In the genomic region with DNA sequence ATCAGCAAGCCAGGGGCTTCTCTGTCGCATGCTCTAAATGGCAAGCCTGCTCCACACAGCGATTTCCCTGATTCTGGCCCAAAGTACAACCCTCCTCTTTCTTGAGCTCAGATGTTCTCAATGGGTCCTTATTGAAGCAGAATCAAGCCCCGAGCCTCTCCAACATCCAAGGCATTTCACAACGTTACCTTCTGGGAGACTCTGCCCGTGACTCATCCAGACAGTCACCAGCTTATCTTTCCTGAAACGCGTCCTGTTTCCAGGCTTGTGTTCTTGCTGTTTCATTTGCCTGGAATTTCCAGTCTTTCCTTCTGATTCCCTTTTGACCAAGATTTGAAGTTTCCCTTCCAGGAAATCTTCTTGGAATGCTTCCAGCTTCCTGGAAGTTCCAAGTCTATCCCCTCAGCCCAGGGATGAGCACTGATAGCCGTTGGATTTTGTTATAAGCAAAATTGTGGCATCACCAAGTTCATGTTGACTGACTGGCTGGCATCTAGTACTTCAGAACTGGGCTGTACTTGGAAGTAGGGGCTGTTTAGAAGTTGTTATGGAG, we compare ENCODE assay signal across 8 mouse cellular contexts. TPM values are rescaled to one million over a fixed set of nuclear protein-coding genes. Genes with fewer than 3 reads are reported as not detected.
A peak's percentile ranks its signal among the peaks of the same experiment; 100 is the strongest.
DNase-seq lines count a peak whose midpoint lies in the region; ATAC-seq and TF ChIP-seq lines count a peak whose summit lies in the region.

No protein-coding gene starts in this region.

- no peak for DNase-seq in kidney, adult 11 months
- DNase-seq in adrenal gland, postnatal 36 days: peak; percentile 73 to 75
- DNase-seq in stomach, postnatal 0 days (ENCODE audit: low spot score): no peak
- DNase-seq in left cerebral cortex, adult 8-10 months (ENCODE audit: low spot score in 2 of 2): no peak
- no peak for DNase-seq in left cerebral cortex, postnatal 36 days (ENCODE audit: low spot score in 2 of 2)

- TF ChIP-seq EP300 in stomach, postnatal 0 days (optimal IDR thresholded peaks at IDR 0.05): no peak

- 26% methylated on average over 8 of the region's 8 CpGs for WGBS in kidney, embryonic 14.5 days
- 10% methylated on average over 8 of the region's 8 CpGs for whole genome bisulfite sequencing in heart, embryonic 14.5 days
- WGBS in liver, embryonic 12.5 days (ENCODE audit: insufficient replicate concordance): 18% methylated on average over 8 of the region's 8 CpGs
- WGBS in stomach, postnatal 0 days: 30% methylated on average over 8 of the region's 8 CpGs

- H3K9ac ChIP-seq in kidney, embryonic 14.5 days (ENCODE audit: low read depth, low read length): peak overlapping the region; percentile 44; the same call in 1 of the 2 replicates
- H3K9ac ChIP-seq in heart, embryonic 14.5 days (ENCODE audit: low read length): peak overlapping the region; percentile 73
- H3K9ac ChIP-seq in liver, embryonic 12.5 days: peak overlapping the region; percentile 69
- peak overlapping the region; percentile 24; the same call in 1 of the 2 replicates for H3K9ac ChIP-seq in stomach, postnatal 0 days (ENCODE audit: low read length)

- peak overlapping the region; percentile 60 for H3K4me2 ChIP-seq in kidney, embryonic 14.5 days (replicated peaks; ENCODE audit: low read depth, low read length)
- peak overlapping the region; percentile 80 for H3K4me2 ChIP-seq in heart, embryonic 14.5 days (ENCODE audit: low read length)
- H3K4me2 ChIP-seq in liver, embryonic 12.5 days: peak overlapping the region; percentile 68
- peak overlapping the region; percentile 68 for H3K4me2 ChIP-seq in stomach, postnatal 0 days (replicated peaks; ENCODE audit: low read depth)

- no peaks in the 10 kb centered on the region for H3K36me3 ChIP-seq in kidney, embryonic 14.5 days (ENCODE audit: control insufficient read depth, insufficient read depth, low read length)
- H3K36me3 ChIP-seq in heart, embryonic 14.5 days (ENCODE audit: control insufficient read depth, insufficient read depth, low read length): no peaks in the 10 kb centered on the region
- H3K36me3 ChIP-seq in liver, embryonic 12.5 days: no peaks in the 10 kb centered on the region
- no peaks in the 10 kb centered on the region for H3K36me3 ChIP-seq in stomach, postnatal 0 days (ENCODE audit: control insufficient read depth, insufficient read depth, low read length)

- H3K27ac ChIP-seq in kidney, embryonic 14.5 days (ENCODE audit: low read depth, low read length): peak overlapping the region; percentile 59; the same call in 1 of the 2 replicates
- peak overlapping the region; percentile 80 to 86 for H3K27ac ChIP-seq in heart, embryonic 14.5 days (replicated peaks in 1 of 2; ENCODE audit: control insufficient read depth in 1 of 2, insufficient read depth in 1 of 2, low read depth in 2 of 2, low read length in 2 of 2)
- H3K27ac ChIP-seq in liver, embryonic 12.5 days: peak overlapping the region; percentile 96
- H3K27ac ChIP-seq in stomach, postnatal 0 days (replicated peaks): peak overlapping the region; percentile 9; the same call in 1 of the 2 replicates

- ATAC-seq in kidney, embryonic 14.5 days (ENCODE audit: low FRiP score, low TSS enrichment): no peak
- no peak for ATAC-seq in heart, embryonic 14.5 days (ENCODE audit: insufficient number of reproducible peaks, insufficient read depth, low FRiP score, low read depth)
- ATAC-seq in liver, embryonic 12.5 days: no peak
- no peak for ATAC-seq in stomach, postnatal 0 days (ENCODE audit: low FRiP score, low TSS enrichment)

- no peaks in the 10 kb centered on the region for H3K9me3 ChIP-seq in kidney, embryonic 14.5 days (ENCODE audit: control insufficient read depth, low read length)
- H3K9me3 ChIP-seq in heart, embryonic 14.5 days (ENCODE audit: control insufficient read depth, low read length): no peaks in the 10 kb centered on the region
- no peaks in the 10 kb centered on the region for H3K9me3 ChIP-seq in liver, embryonic 12.5 days (replicated peaks)
- H3K9me3 ChIP-seq in stomach, postnatal 0 days (ENCODE audit: control insufficient read depth, low read length): no peaks in the 10 kb centered on the region

- no peak for TF ChIP-seq CTCF in stomach, postnatal 0 days (IDR thresholded peaks at IDR 0.05; ENCODE audit: low read depth)

- H3K4me3 ChIP-seq in kidney, embryonic 14.5 days (ENCODE audit: low read length): peak overlapping the region; percentile 43; the same call in 1 of the 2 replicates
- H3K4me3 ChIP-seq in heart, embryonic 14.5 days (ENCODE audit: control insufficient read depth in 1 of 2, insufficient read depth in 1 of 2, low read depth in 1 of 2, low read length in 2 of 2): peak overlapping the region; percentile 39 to 43
- H3K4me3 ChIP-seq in liver, embryonic 12.5 days: peak overlapping the region; percentile 48
- peak overlapping the region; percentile 42 for H3K4me3 ChIP-seq in stomach, postnatal 0 days (ENCODE audit: low read depth, low read length)

- intact Hi-C loops in left cerebral cortex, postnatal 36 days (cut with DNase I): no loop called here

- peaks cover 22% of the 10 kb centered on the region for H3K4me1 ChIP-seq in kidney, embryonic 14.5 days (ENCODE audit: control insufficient read depth, insufficient read depth, low read length)
- H3K4me1 ChIP-seq in heart, embryonic 14.5 days (ENCODE audit: control insufficient read depth in 2 of 2, insufficient read depth in 2 of 2, low read length in 2 of 2): peaks cover 40 to 61% of the 10 kb centered on the region in 2 experiments
- peaks cover 97% of the 10 kb centered on the region for H3K4me1 ChIP-seq in liver, embryonic 12.5 days
- H3K4me1 ChIP-seq in stomach, postnatal 0 days (replicated peaks; ENCODE audit: control insufficient read depth, insufficient read depth): no peaks in the 10 kb centered on the region

- H3K27me3 ChIP-seq in kidney, embryonic 14.5 days (ENCODE audit: control insufficient read depth, insufficient read depth, low read length): no peaks in the 10 kb centered on the region
- H3K27me3 ChIP-seq in heart, embryonic 14.5 days (ENCODE audit: control insufficient read depth, insufficient read depth, low read length): no peaks in the 10 kb centered on the region
- H3K27me3 ChIP-seq in liver, embryonic 12.5 days (replicated peaks): no peaks in the 10 kb centered on the region
- no peaks in the 10 kb centered on the region for H3K27me3 ChIP-seq in stomach, postnatal 0 days (ENCODE audit: control insufficient read depth, insufficient read depth, low read length)

RNA-seq across cellular contexts. Expression of a gene that starts 28.7 kb away (rescaled TPM):
- 12.2 and 14.3 TPM in 2 replicates for polyA plus RNA-seq in kidney, embryonic 14.5 days (2014; fragmentation: Nextera tagmentation; extraction: Ambion mirVana)
- total RNA-seq in adrenal gland, postnatal 36 days (2021): 10 to 100 TPM in 1 of 2 experiments, 1 to 10 TPM in 1; 6.3 to 12.7 TPM
- 18.7 and 30.8 TPM in 2 replicates for polyA plus RNA-seq in heart, embryonic 14.5 days (2014; fragmentation: Nextera tagmentation; extraction: Ambion mirVana)
- 11.7 and 12.9 TPM in 2 replicates for polyA plus RNA-seq in liver, embryonic 12.5 days (2016; fragmentation: Nextera tagmentation; extraction: Ambion mirVana)
- polyA plus RNA-seq in stomach, postnatal 0 days (2015; fragmentation: Nextera tagmentation; extraction: Ambion mirVana): 6.0 and 7.3 TPM in 2 replicates
- total RNA-seq in left cerebral cortex, adult 8-10 months (2022): 1 to 10 TPM; 1.9 to 2.8 (median 2.1) TPM
- 1 to 10 TPM; 1.7 to 3.6 TPM for total RNA-seq in left cerebral cortex, postnatal 36 days (2021)

Comparison
In these comparisons a context has a peak if more than half of its experiments do, and no peak if none do; other contexts are left out.
1. H3K27ac ChIP-seq: peak in every context shown above with its lines; median percentile 96 in liver, embryonic 12.5 days; 83 in heart, embryonic 14.5 days; 59 in kidney, embryonic 14.5 days; 9 in stomach, postnatal 0 days.
2. DNase-seq: peak in adrenal gland, postnatal 36 days (2 of 2); none in kidney, adult 11 months (single experiment), stomach, postnatal 0 days (single experiment), left cerebral cortex, adult 8-10 months (0 of 2) and left cerebral cortex, postnatal 36 days (0 of 2).
3. Peak in every context shown above with its lines, with median percentiles within 50 percentile points of each other: H3K4me2 ChIP-seq, H3K4me3 ChIP-seq and H3K9ac ChIP-seq.